Mouse (Mus musculus): Measurements from ENCODE around the gene Twf2. TPM values are rescaled to one million over a fixed set of nuclear protein-coding genes. Genes with fewer than 3 reads are reported as not detected.
A peak's percentile ranks its signal among the peaks of the same experiment; 100 is the strongest.

Gene Twf2
- 13.7 and 21.2 TPM in 2 replicates for polyA plus RNA-seq (2012; rRNA removed)

DNA sequence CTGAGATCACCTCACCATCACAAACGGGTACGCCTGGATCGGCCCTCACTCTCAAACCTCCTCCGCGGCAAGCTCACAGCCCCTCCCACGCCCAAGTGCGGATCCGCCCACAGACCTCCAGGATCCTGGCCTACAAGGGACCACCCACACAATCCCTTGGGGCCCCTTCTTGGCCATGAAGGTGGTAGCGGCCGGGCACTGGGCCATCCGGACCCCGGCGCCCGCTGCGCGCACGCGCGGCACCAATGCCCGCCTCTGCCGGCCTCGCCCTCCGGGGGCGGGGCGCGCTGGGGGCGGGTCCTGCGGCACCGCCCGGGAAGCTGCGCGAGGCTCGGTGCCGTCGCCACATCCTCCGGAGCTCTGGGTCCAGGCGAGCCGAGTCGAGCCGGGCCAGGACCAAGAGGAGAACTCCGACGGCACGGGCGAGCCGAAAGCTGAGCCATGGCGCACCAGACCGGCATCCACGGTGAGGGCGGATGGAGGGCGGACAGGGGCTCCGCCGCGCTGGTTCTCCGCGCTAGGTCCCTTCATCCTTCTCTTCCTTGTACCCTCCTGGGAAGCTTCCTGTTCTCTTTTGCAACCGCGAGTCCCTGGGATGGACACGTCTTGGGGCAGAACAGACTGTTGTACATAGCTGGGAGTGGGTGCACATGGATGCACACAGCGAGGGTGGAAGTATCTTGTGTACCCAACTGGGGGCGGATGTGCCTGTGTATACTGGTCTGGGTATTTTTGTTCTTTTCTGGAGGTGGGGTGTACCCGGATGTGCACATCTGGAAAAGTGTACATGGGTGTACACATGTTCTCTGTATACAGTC is at the start of gene Twf2:
TSS of gene Twf2 (plus strand) at position 290 of the 818 bp plus-strand sequence.
- Histone ChIP-seq H3K4me3 (ENCODE audit: low read depth, low read length) (peak within 1 kb of the TSS; percentile 91), H3K27me3 (ENCODE audit: control insufficient read depth, insufficient read depth, low read length) (no peaks in the 10 kb centered on the region), H3K27ac (ENCODE audit: insufficient read depth, low read depth, low read length) (peak within 1 kb of the TSS; percentile 66), H3K4me1 (ENCODE audit: control insufficient read depth, insufficient read depth, insufficient read length, low read length) (peaks cover 24% of the 10 kb centered on the region), H3K36me3 (ENCODE audit: control insufficient read depth, insufficient read depth, low read length) (no peaks in the 10 kb centered on the region)
- WGBS, result 2% methylated on average over 57 of the region's 61 CpGs
- TF ChIP-seq POLR2A (IDR thresholded peaks at IDR 0.05; ENCODE audit: low read depth, low read length), result 0 out of 2 replicates have a peak, but pooled peaks have one; percentile 46
- no peak for TF ChIP-seq CTCF (IDR thresholded peaks at IDR 0.05; ENCODE audit: extremely low read depth, insufficient read length, insufficient replicate concordance, low read depth, low read length)

DNA sequence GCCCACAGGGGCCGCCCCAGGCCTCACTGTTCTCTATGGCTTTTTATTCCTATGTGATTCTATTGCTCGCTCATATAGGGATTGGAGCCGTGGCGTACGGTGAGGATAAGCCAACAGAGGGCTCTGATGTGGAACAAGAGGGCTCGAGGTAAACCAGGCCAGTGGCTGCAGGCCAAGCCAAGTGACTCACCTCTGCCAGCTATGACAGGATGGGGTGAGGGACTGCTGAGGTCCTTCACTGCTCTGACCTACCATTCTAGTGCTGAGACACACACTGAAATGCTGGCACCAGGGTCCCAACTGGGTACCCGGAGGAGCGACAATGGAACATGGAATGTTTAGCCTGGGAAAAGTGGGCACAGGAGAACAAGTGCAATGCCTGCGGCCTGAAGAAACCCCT is 48.8 kb upstream of the Twf2 start:
- TF ChIP-seq CTCF (IDR thresholded peaks at IDR 0.05; ENCODE audit: extremely low read depth, insufficient read length, insufficient replicate concordance, low read depth, low read length), result no peak
- no peak for TF ChIP-seq POLR2A (IDR thresholded peaks at IDR 0.05; ENCODE audit: low read depth, low read length)
- 80% methylated on average over 9 of the region's 9 CpGs for WGBS
- Histone ChIP-seq H3K36me3 (ENCODE audit: control insufficient read depth, insufficient read depth, low read length) (no peaks in the 10 kb centered on the region), H3K27me3 (ENCODE audit: control insufficient read depth, insufficient read depth, low read length) (peaks cover 10% of the 10 kb centered on the region), H3K27ac (ENCODE audit: insufficient read depth, low read depth, low read length) (no peak overlapping the region), H3K4me1 (ENCODE audit: control insufficient read depth, insufficient read depth, insufficient read length, low read length) (peaks cover 19% of the 10 kb centered on the region), H3K4me3 (ENCODE audit: low read depth, low read length) (no peak overlapping the region)

GRCm38 (mm10) chr9:106156419-106156818 is 46.5 kb upstream of the Twf2 start:
- Histone ChIP-seq H3K27me3 (ENCODE audit: control insufficient read depth, insufficient read depth, low read length) (no peaks in the 10 kb centered on the region), H3K27ac (ENCODE audit: insufficient read depth, low read depth, low read length) (no peak overlapping the region), H3K4me1 (ENCODE audit: control insufficient read depth, insufficient read depth, insufficient read length, low read length) (peaks cover 24% of the 10 kb centered on the region), H3K36me3 (ENCODE audit: control insufficient read depth, insufficient read depth, low read length) (no peaks in the 10 kb centered on the region), H3K4me3 (ENCODE audit: low read depth, low read length) (no peak overlapping the region)
- TF ChIP-seq CTCF (IDR thresholded peaks at IDR 0.05; ENCODE audit: extremely low read depth, insufficient read length, insufficient replicate concordance, low read depth, low read length) (peak; percentile 70; the same call in 1 of the 2 replicates), POLR2A (IDR thresholded peaks at IDR 0.05; ENCODE audit: low read depth, low read length) (no peak)
- 78% methylated on average over 5 of the region's 5 CpGs for WGBS

GRCm38 (mm10) chr9:106156921-106157622 is 45.8 kb upstream of the Twf2 start:
- Histone ChIP-seq H3K27me3 (ENCODE audit: control insufficient read depth, insufficient read depth, low read length) (no peaks in the 10 kb centered on the region), H3K4me1 (ENCODE audit: control insufficient read depth, insufficient read depth, insufficient read length, low read length) (peaks cover 24% of the 10 kb centered on the region), H3K36me3 (ENCODE audit: control insufficient read depth, insufficient read depth, low read length) (no peaks in the 10 kb centered on the region), H3K4me3 (ENCODE audit: low read depth, low read length) (peak overlapping the region; percentile 34), H3K27ac (ENCODE audit: insufficient read depth, low read depth, low read length) (0 out of 2 replicates have a peak overlapping the region, but pooled peaks have one; percentile 17)
- TF ChIP-seq CTCF (IDR thresholded peaks at IDR 0.05; ENCODE audit: extremely low read depth, insufficient read length, insufficient replicate concordance, low read depth, low read length), result no peak
- no peak for TF ChIP-seq POLR2A (IDR thresholded peaks at IDR 0.05; ENCODE audit: low read depth, low read length)
- WGBS, result 93% methylated on average over 21 of the region's 21 CpGs

DNA sequence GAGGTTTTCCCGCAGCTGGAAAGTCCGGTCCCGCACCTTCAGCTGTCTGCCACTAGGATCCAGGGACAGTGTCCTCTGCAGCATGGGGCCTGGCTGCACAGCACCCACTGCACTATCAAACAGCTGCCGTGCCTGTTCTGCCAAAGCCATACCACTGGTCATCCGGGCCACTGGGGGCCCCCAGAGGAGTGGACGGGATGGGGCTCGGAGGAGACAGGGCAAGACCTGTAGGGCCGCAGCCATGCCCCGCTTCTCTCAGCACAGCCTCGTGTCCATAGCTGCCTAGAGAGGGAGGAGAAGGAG is 45.3 kb upstream of the Twf2 start:
- 88% methylated on average over 10 of the region's 10 CpGs for WGBS
- H3K36me3 ChIP-seq (ENCODE audit: control insufficient read depth, insufficient read depth, low read length), result no peaks in the 10 kb centered on the region
- peak overlapping the region; percentile 34 for H3K4me3 ChIP-seq (ENCODE audit: low read depth, low read length)
- 0 out of 2 replicates have a peak overlapping the region, but pooled peaks have one; percentile 17 for H3K27ac ChIP-seq (ENCODE audit: insufficient read depth, low read depth, low read length)
- H3K27me3 ChIP-seq (ENCODE audit: control insufficient read depth, insufficient read depth, low read length), result no peaks in the 10 kb centered on the region
- TF ChIP-seq CTCF (IDR thresholded peaks at IDR 0.05; ENCODE audit: extremely low read depth, insufficient read length, insufficient replicate concordance, low read depth, low read length) (no peak), POLR2A (IDR thresholded peaks at IDR 0.05; ENCODE audit: low read depth, low read length) (no peak)
- peaks cover 24% of the 10 kb centered on the region for H3K4me1 ChIP-seq (ENCODE audit: control insufficient read depth, insufficient read depth, insufficient read length, low read length)

DNA sequence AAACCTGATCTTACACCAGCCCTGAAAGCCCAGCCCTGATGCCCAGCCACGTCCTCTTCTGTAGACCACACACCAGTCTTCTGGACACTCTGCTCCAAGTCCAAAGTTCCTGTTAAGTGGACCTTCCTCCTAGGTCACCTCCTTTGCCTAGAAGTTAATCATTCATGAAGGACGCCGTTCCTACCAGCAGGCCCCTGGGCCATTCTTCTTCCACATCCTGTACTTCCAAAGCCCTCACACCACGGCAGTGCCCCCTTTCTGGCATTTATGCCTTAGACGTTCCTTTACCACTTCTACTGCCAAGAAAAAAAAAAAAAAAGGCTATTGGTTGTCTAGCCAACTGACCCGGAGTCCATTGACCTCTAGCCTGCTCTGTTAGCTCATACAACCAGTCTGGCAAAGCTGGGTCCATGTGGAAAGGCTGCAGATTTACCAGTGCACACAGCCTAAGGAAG is 44.8 kb upstream of the Twf2 start, which contains the start of gene Glyctk:
TSS of gene Glyctk (minus strand) at position 102 of the 455 bp plus-strand sequence.
- no peaks in the 10 kb centered on the region for H3K36me3 ChIP-seq (ENCODE audit: control insufficient read depth, insufficient read depth, low read length)
- WGBS, result 47% methylated on average over 6 of the region's 6 CpGs
- peaks cover 24% of the 10 kb centered on the region for H3K4me1 ChIP-seq (ENCODE audit: control insufficient read depth, insufficient read depth, insufficient read length, low read length)
- TF ChIP-seq POLR2A (IDR thresholded peaks at IDR 0.05; ENCODE audit: low read depth, low read length) (no peak), CTCF (IDR thresholded peaks at IDR 0.05; ENCODE audit: extremely low read depth, insufficient read length, insufficient replicate concordance, low read depth, low read length) (no peak)
- peak within 1 kb of the TSS; percentile 34 for H3K4me3 ChIP-seq (ENCODE audit: low read depth, low read length)
- peak within 1 kb of the TSS; percentile 30 for H3K27ac ChIP-seq (ENCODE audit: insufficient read depth, low read depth, low read length)
- no peaks in the 10 kb centered on the region for H3K27me3 ChIP-seq (ENCODE audit: control insufficient read depth, insufficient read depth, low read length)

- Histone ChIP-seq H3K27me3 (ENCODE audit: control insufficient read depth, insufficient read depth, low read length) (no peaks in the 10 kb centered on the region), H3K27ac (ENCODE audit: insufficient read depth, low read depth, low read length) (0 out of 2 replicates have a peak overlapping the region, but pooled peaks have one; percentile 30), H3K36me3 (ENCODE audit: control insufficient read depth, insufficient read depth, low read length) (no peaks in the 10 kb centered on the region), H3K4me1 (ENCODE audit: control insufficient read depth, insufficient read depth, insufficient read length, low read length) (peaks cover 24% of the 10 kb centered on the region), H3K4me3 (ENCODE audit: low read depth, low read length) (no peak overlapping the region)
- TF ChIP-seq CTCF (IDR thresholded peaks at IDR 0.05; ENCODE audit: extremely low read depth, insufficient read length, insufficient replicate concordance, low read depth, low read length) (no peak), POLR2A (IDR thresholded peaks at IDR 0.05; ENCODE audit: low read depth, low read length) (no peak)
- 84% methylated on average over 9 of the region's 9 CpGs for WGBS
These were observed 43.7 kb upstream of the Twf2 start for GRCm38 (mm10) chr9:106159237-106159636.

All from small intestine, adult 2 months (tissue).